Mouse (Mus musculus): ENCODE data around the gene Zfhx2.
"Not testable (repeated sequence)": the region's sequence is repeated elsewhere in the genome, so short reads cannot be mapped to it uniquely, and the experiment has no call there.

Zfhx2 gene

DNA sequence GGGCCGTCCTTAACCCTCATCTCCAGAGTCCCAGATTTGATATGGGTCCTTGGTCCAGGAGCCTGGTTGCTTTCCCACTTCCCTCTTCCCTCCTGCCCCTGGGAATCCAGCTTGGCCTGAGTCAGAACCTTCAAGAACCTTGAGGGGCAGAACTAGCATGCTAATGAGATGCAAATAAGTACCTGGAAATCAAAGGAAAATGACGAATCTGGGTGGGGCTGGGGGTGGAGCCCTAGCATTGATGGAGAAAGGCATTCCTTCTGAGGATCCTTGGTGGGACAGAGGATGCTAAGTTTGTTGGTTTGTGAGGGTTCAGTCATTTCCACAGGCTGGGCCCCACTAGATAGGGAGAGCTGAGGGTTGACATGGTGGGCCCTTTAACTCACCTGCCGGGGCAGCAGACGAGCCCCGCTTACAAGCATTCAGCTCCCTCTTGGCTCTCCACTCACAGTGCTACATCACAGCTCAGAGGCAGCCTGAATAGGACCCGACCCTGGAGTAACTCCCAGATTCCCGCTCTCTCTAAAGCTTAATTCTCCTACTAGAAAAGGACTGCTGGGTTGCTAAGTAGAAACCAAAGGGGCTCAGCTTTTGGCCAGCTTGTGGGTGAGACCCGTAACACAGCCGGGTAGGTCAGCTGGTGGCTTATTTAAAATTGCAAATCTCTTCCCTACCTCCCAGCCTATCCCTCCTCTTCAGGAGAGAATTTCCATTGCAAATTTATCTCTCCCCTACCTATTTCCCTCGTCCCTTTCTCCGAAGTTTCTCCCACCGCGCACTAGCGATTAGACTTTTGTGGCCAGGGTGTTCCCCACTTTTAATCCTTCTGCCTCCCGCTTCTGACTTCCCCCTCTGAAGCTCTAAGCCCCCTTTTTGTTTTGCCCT, 14.4 kb downstream of the Zfhx2 start:
- DNase-seq: no peak

DNA sequence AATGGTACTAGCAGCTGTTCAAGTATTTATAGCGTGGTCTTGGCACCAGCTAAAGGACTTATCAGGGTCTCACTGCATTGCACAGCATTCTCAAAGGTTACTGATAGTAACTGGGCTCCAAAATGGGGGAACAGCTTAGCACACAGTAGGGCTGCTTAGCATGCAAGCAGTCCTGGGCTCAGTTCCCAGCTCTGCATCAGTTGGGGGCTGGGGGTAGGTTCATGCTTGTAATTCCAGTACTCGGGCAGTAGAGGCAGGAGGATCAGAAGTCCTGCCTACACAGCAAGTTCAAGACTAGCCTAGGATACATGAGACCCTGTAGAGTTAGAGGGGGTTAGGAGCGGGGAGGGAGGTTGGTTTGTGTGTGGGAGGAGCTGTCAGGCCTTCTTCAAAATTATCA, 15.2 kb downstream of the Zfhx2 start:
- DNase-seq: no peak

DNA sequence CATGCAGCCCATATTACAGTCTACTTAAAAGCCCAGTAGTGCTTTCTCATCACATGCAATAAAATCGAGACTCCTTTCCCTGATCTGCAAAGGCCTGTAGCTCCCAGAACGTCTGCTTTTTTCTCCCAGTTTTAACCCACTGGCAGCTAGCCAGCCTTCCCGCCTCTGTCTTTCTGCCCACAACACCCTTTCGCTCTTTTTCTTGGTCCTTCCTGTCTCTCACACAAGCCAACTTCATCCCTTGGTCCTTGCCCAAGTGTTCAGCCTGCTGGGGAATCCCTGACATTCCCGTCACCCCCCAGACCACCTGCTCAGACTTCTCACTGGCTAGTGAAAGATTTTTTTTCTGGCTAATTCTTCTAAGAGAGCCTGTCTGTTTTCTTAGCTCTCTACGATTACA, 15.9 kb downstream of the Zfhx2 start:
- peak; percentile 58 for DNase-seq

DNA sequence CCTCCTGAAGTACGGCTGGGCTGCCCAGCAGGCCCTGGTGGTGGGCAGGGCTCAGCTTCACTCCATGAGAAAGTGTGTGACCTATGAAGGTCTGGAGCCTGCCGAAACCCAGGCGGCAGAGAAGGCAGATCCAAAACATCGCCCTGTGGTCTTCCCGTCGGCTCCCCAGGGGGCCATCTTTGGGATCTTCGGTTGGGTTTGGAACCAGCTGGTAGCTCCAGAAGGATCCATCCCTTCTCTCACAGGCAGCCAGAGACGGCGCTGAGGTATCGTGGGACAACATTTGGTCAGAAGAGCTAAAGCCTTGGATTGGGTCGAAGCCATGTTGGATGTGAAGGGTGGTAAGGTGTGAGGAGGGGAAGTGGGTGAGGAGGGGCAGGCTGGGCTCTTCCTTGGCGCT, 17.7 kb downstream of the Zfhx2 start:
- DNase-seq: no peak

DNA sequence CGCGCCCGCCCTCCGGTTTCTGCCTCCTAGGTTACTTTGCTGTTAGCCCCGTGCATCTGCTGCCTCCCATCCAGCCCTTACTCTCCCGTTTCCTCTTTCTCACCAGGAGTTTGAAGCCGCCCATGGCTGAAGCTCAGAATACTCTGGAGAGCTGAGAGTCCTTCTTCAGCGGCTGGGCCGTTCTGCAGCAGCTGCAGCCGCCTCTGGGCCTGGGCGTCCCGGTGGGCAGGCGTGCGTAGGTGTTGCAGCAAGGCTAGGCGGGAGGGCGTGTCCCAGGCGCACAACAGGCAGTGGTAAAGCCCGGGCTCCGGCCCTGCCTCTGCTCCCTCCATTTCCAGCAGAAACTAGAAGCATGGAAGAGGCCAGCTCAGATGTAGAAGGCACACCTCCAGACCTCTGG, 20.4 kb downstream of the Zfhx2 start:
- no peak for DNase-seq

DNA sequence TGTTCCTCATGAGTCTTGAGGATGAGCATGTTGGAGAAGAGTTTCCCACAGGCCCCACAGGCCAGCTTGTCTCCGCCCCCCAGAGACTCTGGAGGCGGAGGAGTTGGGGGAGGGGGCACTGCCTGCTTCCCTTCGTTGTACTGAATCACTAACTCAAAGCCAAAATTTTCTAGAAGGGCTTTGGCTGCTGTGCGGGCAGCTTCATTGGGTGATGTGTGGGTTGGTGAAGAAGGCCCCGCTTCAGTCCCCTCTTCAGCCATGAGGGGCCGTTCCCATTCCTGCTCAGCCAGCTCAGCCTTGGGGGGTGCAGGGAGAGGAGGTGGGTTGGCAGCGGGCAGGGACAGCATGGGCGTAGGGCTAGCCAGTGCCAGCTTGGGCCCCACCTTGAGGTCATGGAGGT, 26.1 kb downstream of the Zfhx2 start:
- no peak for DNase-seq

DNA sequence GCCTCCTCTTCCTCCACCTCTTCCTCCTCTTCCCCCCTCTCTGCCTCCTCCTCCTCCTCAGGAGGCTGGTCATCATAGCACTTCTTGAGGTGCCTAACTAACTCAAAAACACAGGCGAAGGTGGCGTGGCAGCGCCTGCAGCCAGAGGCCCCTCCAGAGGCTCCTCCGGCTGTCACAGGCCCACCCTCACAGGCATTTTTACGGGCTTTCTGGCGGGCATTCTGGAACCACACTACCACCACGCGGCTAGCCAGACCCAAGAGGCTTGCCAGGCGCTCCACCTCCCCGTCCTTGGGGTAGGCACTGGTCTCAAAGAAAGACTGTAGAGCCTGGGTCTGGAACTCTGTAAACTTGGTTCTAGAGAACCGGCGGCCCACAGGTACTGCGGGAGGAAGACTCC, 26.7 kb downstream of the Zfhx2 start:
- no peak for DNase-seq

DNA sequence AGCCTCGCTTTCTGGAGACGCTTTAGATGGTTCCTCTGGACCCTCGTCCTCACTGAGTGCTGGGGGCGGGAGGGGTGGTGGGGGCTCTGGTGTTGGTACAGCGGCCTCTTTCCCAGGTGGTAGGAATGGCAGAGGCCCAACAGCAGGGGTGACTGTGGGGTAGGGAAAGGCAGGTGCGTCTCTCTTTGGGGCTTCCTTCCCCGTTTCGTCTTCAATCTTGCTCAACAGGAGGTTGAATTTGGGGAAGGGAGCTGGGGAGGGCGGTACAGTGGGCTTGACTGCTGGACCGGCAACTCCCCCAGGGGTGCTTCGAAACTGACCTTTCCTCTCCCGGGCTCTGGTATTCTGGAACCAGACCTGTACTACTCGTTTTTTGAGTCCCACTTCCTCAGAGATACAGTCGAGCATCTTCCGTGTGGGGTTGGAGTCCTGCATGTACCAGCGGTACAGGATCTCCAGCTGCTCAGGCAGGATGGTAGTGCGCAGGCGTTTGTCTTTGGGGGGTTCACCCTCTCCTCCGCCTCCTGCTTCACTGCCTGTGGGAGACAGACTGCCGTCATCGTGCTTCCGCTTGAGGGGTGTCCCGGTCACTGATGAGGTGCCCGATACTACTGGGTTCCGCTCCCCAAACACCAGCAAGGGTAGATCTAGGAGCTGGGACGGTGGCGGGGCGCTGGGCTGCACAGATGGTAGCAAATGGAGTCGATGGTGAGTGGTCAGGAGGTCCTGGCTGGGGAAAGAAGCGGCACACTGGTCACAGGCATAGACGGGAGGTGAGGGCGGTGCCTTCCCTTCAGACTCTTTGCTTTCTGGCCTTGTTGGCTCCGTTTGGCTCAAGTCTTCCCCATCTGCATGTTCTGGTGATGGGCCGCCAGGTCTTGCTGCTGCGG, 27.4 kb downstream of the Zfhx2 start:
- no peak for DNase-seq

DNA sequence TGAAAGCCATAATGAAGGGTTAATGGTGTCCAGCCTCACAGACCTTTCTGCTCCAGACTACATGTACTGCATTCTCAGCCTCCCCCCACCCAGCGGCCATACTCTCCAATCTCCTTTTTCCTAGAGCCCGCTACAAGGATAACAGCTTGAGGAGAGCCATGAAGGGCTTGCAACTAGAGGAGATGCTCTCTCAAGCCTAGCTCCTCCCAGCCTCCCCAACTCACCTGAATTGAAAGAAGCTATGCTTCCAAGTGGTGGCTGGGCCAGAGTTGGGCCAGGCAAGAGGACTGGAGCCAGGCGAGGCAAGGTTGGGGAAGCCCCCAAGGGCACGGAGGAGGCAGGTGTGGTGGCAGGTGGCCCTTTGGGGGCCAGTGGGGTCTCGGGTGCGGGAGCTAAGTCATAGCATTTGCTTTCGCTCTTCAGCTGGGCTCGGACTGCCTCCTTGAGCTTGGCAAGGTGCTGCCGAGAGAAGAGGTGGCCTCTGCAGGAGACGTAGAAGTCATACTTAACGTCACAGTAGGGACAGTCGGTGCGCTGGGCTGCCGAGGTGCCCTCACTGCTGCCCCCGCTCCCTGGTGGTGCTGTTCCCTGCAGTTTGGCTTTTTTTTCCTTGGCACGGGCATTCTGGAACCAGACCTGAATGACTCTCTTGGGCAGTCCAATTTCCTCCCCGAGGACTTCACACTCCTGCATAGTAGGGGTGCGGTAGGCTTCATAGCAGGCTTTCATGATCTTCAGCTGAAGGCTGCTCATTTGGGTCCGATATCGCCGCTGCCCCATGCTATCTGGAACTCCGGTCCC, 28.3 kb downstream of the Zfhx2 start:
- DNase-seq: no peak

DNA sequence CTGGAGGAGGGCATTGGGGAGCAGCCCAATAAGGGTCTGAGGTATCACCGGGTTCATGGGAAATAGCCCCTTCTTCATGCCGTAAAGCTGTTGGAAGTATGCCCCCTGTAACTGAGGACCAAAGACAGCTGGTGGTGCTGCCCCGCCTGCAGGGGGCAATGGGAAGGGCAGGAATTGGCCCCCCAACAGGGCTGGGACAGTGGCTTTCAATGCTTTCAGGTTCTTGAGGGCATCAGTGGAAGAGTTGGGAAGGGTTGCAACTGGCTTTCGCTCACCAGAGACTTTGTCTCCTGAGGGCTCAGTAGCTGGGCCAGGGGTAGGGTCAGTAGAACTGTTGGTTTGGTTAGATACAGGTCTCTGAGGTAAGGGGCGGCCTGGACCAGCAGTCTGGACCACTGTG, 29.0 kb downstream of the Zfhx2 start:
- no peak for DNase-seq

DNA sequence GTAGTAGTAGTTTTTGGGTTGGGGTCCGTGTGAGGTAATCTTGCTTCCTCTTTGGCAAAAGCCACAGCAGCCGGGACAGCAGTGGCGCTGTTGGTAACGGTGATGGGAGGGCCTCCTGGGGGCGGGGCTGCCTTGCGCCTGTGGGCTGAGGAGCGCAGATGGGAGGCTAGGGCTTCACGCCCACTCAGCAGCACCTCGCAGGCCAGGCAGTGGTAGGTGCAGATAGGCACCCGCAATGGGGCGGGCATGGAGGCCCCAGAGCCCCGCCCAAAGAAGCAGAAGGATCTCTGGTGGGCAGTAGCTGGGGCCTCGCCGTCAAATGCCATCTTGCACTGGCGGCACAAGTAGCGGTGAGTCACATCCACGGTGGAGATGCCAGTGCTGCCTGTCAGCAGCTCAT, 29.5 kb downstream of the Zfhx2 start:
- no peak for DNase-seq

DNA sequence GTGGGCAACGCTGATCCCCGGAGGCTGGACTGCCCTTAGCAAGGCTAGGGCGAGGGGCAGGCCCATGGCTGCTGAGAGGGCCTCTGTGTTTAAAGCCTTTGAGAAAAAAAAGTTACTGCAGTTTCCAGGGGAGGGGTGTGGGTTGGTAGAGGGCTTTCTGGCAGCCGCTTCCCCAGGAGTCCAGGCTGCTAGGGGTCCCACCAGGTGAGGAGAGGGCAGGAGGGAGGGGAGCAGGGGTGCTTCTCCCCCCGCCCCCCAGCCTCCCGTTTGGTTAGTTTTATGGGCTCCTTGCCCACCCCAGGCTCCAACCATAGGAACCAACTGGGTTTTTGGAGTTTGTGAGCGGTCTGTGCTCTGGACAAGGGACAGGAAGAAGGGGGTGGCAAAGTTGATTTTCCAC, 30.3 kb downstream of the Zfhx2 start:
- DNase-seq: no peak

DNA sequence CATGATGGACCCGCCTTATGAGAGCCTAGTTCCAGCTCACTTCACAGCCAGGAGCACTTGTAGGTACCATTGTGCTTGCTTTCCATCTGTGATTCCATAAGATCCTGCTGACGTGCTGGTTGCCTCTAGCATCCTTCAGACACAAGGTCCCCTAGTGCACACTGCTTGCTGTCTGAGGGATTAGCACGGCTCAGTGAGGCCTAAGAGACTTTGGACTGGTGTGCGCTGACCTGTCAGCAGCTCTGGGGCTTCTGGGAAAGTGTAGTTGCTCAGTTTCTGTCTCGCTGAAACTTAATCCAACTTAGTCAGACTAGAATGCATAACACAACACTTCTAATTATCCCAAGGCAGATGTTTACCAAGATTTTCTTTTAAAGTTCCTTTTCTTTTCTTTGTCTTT, 32.2 kb downstream of the Zfhx2 start:
- peak; percentile 42 for DNase-seq

DNA sequence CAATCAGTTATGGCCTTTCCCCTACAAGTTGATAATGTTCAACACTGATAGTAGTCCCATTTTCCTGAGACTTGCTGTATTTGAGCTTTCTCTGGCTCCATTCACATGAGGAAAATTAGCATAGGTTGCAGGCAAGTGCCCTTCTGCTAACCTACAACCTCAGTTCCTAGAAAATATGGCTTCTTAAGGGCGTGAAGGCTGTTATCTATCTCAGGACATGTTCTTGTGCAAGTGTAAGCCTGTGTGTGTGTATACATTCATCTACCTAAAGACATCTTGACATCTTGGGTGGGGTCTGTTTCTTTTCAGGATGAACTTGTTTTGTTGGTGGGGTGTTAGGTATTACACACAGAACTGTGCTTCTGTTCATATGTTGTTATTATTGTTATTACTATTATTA, 33.1 kb downstream of the Zfhx2 start:
- no peak for DNase-seq

DNA sequence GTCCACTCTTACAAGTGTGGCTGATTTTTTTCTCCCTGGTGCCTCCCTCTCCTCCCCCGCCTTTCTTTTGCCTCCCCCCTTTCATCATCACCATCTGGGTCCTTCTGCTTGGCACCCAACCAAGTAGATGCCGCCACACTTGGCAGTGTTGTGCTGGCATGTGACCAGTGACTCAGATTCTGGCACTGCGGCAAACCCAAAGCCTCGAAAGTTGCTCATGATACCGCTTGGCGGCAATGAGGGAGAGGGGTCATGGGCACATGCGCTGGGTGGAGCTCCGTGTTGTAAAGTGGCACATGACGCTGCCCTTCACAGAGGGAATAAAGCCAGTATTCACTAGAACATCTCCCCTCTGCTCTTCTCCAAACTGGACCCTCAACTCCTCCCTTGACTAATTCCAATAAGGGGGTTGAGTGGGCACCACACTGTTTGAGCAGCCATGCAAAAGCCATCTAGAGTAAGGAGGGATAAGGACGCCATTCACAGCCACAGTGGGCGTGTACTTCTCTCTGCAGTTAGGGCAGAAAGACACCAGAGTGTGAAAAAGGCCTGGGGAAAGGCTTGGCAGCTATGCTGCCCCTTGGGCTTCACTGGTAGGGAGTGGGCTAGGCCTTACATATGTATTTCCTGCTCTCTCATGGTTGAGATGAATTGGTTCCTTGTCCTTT, 36.8 kb downstream of the Zfhx2 start:
- DNase-seq: no peak

DNA sequence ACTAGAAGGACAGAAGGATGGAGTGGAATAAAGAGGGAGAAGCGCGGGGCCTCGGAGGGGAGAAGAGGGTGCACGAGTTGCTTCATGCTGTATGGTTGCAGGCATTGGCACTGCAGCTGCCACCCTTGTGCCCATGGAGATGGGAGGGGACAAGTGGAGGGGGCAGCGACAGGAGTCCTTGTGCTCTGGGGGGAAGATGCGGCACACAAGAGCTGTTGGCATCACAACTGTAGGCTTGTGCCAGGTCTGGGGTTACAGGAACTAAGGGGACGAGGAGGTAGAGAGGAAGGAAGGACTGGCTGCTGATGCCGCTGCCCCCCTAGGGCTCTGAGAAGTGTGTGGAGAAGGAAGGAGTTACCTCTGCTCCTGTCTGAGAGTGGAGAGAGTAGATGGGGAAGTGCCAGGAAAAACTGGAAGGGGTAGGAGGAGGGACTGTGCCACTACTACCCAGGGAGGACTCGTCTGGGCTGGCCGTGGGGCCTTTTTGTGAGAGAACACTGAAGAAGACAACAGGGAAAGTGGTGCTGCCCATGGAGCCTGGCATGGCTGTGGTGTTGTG, 37.9 kb downstream of the Zfhx2 start:
- no peak for DNase-seq

DNA sequence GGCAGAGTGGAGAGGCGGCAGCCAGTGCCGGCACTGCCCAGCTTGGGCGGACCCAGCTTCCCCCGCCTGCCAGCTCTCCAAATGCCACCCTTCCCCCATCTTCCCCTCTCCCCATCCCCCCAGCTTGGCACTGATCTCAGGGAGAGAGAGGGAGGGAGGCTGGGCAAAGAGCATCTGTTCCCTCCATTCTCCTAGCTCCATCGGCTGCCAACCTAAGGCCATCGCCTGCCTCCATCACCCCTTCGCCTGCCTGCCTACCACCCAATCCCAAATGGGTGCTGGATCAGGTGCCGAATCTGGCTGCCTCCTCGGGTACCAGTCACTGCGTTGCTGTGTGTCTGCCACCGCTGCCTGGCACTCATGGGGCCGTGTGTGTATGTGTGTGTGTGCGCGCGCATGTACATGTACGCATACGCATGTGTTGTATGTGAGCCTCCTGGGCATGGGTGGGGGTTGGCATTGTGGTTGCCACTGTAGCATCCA, 38.4 kb downstream of the Zfhx2 start:
- DNase-seq: peak; percentile 30

DNA sequence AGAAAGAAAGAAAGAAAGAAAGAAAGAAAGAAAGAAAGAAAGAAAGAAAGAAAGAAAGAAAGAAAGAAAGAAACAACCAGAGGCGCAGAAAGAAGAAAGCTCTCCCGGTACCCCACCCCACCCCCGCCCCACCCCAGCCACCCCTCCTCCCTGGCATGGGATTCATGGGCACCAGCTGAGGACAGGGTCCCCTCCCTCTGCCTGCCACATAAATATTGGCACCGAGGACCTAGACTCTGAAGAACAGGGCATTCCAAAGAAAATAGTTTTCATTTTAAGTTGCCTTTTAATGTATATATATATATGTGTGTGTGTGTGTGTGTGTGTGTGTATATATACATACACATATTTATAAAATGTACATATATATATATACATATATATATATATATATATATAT, 39.1 kb downstream of the Zfhx2 start:
- DNase-seq: no peak

DNA sequence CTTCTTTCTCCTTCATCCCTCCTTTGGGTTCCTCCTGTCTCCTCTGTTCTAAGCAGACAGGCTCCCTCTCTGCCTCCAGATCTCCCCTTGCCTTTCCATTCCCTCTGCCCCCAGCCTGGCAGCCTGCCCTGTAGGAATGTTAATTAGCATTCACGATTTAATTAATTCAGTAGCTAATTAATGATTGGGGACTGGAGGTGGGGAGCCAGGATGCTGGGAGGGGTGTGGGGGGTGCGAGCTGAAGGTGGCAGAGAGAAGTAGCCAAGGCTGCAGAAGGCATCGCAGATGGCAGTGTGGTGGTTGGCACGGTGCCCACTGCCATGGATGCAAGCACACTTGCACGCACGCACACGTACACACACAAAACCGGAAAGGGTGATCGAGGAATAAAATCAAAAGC, 39.6 kb downstream of the Zfhx2 start:
- peak; percentile 62 for DNase-seq

DNA sequence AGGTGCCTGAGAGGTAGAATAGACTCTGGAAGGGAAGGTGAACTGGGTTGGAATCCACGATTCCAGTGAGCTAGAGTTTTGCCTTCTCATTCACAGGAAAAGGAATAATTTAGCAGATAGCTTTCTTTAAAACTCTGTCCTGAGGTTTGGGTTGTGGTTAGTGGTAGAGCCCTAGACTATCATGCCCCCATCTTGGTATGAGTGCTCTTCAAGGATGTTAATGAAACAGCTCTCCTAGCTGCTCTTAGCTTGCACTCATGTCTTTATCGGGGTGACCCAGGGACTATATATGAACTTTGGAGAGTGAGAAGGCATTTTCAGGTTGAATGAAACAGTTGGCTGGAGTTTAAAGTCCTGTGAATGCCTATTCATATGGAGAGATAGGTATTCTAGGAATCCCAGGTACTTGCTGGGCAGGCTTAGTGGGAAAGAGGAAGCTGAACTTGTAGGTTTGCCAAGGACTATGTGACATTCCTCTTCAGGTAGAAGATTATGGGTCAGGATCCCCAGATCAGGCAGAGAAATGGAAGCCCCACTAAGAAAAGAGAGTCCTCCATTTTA, 44.1 kb downstream of the Zfhx2 start:
- no peak for DNase-seq

DNA sequence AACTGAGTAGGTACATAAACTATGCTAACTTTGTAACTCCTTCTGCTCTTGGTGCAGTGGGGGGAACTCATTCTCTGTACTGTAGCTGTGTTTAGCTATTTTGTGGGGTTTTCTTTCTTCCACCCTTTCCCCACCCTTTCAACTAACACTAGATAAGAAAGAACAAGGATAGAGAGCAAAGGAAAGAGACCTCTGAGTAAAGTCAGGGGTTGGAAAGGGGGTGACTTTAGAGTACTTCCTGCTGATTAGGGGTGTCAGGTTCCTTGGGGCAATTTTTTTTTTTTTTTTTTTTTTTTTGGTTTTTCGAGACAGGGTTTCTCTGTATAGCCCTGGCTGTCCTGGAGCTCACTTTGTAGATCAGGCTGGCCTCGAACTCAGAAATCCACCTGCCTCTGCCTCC, 48.4 kb downstream of the Zfhx2 start:
- not testable (repeated sequence) for DNase-seq

DNA sequence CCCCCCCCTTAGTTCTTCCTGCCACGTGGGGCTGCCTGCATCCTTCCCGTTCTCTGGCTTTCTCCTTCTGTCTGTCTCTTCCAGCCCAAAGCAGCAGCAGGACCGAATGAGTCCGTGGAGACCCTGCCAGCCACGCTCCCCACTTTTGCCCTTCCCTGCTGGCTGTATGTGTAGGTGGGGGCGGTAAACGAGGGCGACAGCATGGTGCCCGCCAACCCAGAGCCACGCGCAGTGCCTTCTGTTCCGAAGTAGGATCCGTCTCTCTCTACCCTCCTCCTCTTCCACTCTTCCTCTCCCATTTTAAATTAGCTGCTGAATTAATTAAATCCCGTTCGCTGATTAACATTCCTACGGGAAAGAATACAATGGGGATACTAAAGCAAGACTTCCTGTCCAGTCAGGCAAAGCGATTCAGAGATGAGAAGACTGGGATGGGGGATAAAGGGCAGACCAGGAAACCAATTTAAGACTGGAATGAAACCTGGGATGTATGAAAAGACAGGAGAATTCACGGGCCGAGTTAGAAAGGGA, 59.4 kb downstream of the Zfhx2 start:
- DNase-seq: no peak
